In genomic region chr2:181838293-181838680, GRCm38 (mm10) we compare ENCODE assay signal across 8 mouse cellular contexts. TPM values are rescaled to one million over a fixed set of nuclear protein-coding genes. Genes with fewer than 3 reads are reported as not detected.
A peak's percentile ranks its signal among the peaks of the same experiment; 100 is the strongest.
DNase-seq lines count a peak whose midpoint lies in the region; ATAC-seq and TF ChIP-seq lines count a peak whose summit lies in the region.

No protein-coding gene starts in this region.

- H3K4me3 ChIP-seq in G1E (ENCODE audit: low read depth, low read length) = peak overlapping the region; percentile 85
- H3K4me3 ChIP-seq in embryonic facial prominence, embryonic 15.5 days (replicated peaks) = peak overlapping the region; percentile 76
- H3K4me3 ChIP-seq in hindbrain, embryonic 13.5 days = peak overlapping the region; percentile 66
- peak overlapping the region; percentile 82 for H3K4me3 ChIP-seq in liver, adult 2 months (ENCODE audit: insufficient read depth, low read depth, low read length)
- peak overlapping the region; percentile 67 for H3K4me3 ChIP-seq in neural tube, embryonic 13.5 days

- no peaks in the 10 kb centered on the region for H3K9me3 ChIP-seq in G1E (replicated peaks)
- H3K9me3 ChIP-seq in embryonic facial prominence, embryonic 15.5 days (replicated peaks) = no peaks in the 10 kb centered on the region
- H3K9me3 ChIP-seq in hindbrain, embryonic 13.5 days = no peaks in the 10 kb centered on the region
- H3K9me3 ChIP-seq in neural tube, embryonic 13.5 days = no peaks in the 10 kb centered on the region

- H3K27ac ChIP-seq in embryonic facial prominence, embryonic 15.5 days (replicated peaks) = 0 out of 2 replicates have a peak overlapping the region, but pooled peaks have one; percentile 3
- peak overlapping the region; percentile 85 for H3K27ac ChIP-seq in hindbrain, embryonic 13.5 days
- H3K27ac ChIP-seq in liver, adult 2 months (replicated peaks; ENCODE audit: insufficient read depth, low read depth, low read length) = no peak overlapping the region
- peak overlapping the region; percentile 83 for H3K27ac ChIP-seq in neural tube, embryonic 13.5 days (replicated peaks)

- WGBS in embryonic facial prominence, embryonic 15.5 days = 2% methylated on average over 3 of the region's 3 CpGs
- WGBS in hindbrain, embryonic 13.5 days = 1% methylated on average over 3 of the region's 3 CpGs
- WGBS in liver, adult 2 months = 2% methylated on average over 3 of the region's 3 CpGs
- WGBS in neural tube, embryonic 13.5 days = 1% methylated on average over 3 of the region's 3 CpGs

- no peak for TF ChIP-seq CTCF in G1E (IDR thresholded peaks at IDR 0.05; ENCODE audit: low read depth, low read length)
- TF ChIP-seq CTCF in liver, adult 2 months (IDR thresholded peaks at IDR 0.05; ENCODE audit: low read depth, low read length) = no peak

- H3K27me3 ChIP-seq in G1E (ENCODE audit: insufficient read depth, low read length) = no peaks in the 10 kb centered on the region
- no peaks in the 10 kb centered on the region for H3K27me3 ChIP-seq in embryonic facial prominence, embryonic 15.5 days
- no peaks in the 10 kb centered on the region for H3K27me3 ChIP-seq in hindbrain, embryonic 13.5 days
- H3K27me3 ChIP-seq in liver, adult 2 months (ENCODE audit: control insufficient read depth, insufficient read depth, low read length) = no peaks in the 10 kb centered on the region
- no peaks in the 10 kb centered on the region for H3K27me3 ChIP-seq in neural tube, embryonic 13.5 days

- H3K4me1 ChIP-seq in G1E (ENCODE audit: insufficient read depth, low read depth, low read length) = peaks cover 15% of the 10 kb centered on the region
- peaks cover 12% of the 10 kb centered on the region for H3K4me1 ChIP-seq in embryonic facial prominence, embryonic 15.5 days
- H3K4me1 ChIP-seq in hindbrain, embryonic 13.5 days (replicated peaks) = peaks cover 17% of the 10 kb centered on the region
- H3K4me1 ChIP-seq in liver, adult 2 months (ENCODE audit: control insufficient read depth, insufficient read depth, low read length) = peaks cover 4% of the 10 kb centered on the region; the same call in 1 of the 2 replicates
- H3K4me1 ChIP-seq in neural tube, embryonic 13.5 days (replicated peaks) = peaks cover 18% of the 10 kb centered on the region

- peaks cover 18% of the 10 kb centered on the region for H3K36me3 ChIP-seq in G1E (replicated peaks)
- H3K36me3 ChIP-seq in embryonic facial prominence, embryonic 15.5 days = peaks cover 8% of the 10 kb centered on the region; the same call in 1 of the 2 replicates
- peaks cover 8% of the 10 kb centered on the region for H3K36me3 ChIP-seq in hindbrain, embryonic 13.5 days
- peaks cover 20% of the 10 kb centered on the region for H3K36me3 ChIP-seq in liver, adult 2 months (ENCODE audit: control insufficient read depth, insufficient read depth, low read length)
- H3K36me3 ChIP-seq in neural tube, embryonic 13.5 days = peaks cover 6% of the 10 kb centered on the region

- peak overlapping the region; percentile 71 for H3K9ac ChIP-seq in embryonic facial prominence, embryonic 15.5 days
- H3K9ac ChIP-seq in hindbrain, embryonic 13.5 days = peak overlapping the region; percentile 83
- H3K9ac ChIP-seq in liver, adult 2 months (ENCODE audit: low read depth, low read length) = peak overlapping the region; percentile 82
- H3K9ac ChIP-seq in neural tube, embryonic 13.5 days = peak overlapping the region; percentile 82

- no peak for TF ChIP-seq POLR2A in liver, adult 2 months (IDR thresholded peaks at IDR 0.05; ENCODE audit: extremely low read depth, insufficient read depth, low read length)

- DNase-seq in embryo, embryonic 10.5 days (ENCODE audit: low spot score) = peak; percentile 33
- no peak for DNase-seq in embryo, embryonic 10 days (ENCODE audit: low spot score)
- no peak for DNase-seq in G1E (ENCODE audit: low spot score)
- peak; percentile 23 for DNase-seq in liver, adult 2 months (ENCODE audit: extremely low read depth, low read depth, low spot score)
- no peak for DNase-seq in right cerebral cortex, postnatal 25 days

- H3K79me2 ChIP-seq in liver, adult 2 months (ENCODE audit: control insufficient read depth, insufficient read depth, low read length) = peaks cover 4% of the 10 kb centered on the region; the same call in 1 of the 2 replicates

- H3K4me2 ChIP-seq in embryonic facial prominence, embryonic 15.5 days (replicated peaks) = peak overlapping the region; percentile 60
- peak overlapping the region; percentile 80 for H3K4me2 ChIP-seq in hindbrain, embryonic 13.5 days
- H3K4me2 ChIP-seq in neural tube, embryonic 13.5 days = peak overlapping the region; percentile 73

- no peak for ATAC-seq in G1E (ENCODE audit: extremely low read depth, insufficient number of reproducible peaks, low FRiP score, poor library complexity, severe bottlenecking)
- ATAC-seq in embryonic facial prominence, embryonic 15.5 days (ENCODE audit: insufficient number of reproducible peaks, low FRiP score, low TSS enrichment, low read depth) = no peak
- peak; percentile 32; the same call in 1 of the 2 replicates for ATAC-seq in hindbrain, embryonic 13.5 days (ENCODE audit: low FRiP score)
- ATAC-seq in neural tube, embryonic 13.5 days (ENCODE audit: low read depth) = peak; percentile 66

RNA-seq across cellular contexts. Expression of gene Pcmtd2, which starts 0.6 kb away (rescaled TPM):
- total RNA-seq in G1E (2014; fragmentation: Nextera tagmentation) (36.9 and 39.3 TPM in 2 replicates), G1E (2017) (33.8 and 42.3 TPM in 2 replicates)
- 13.1 and 17.4 TPM in 2 replicates for polyA plus RNA-seq in G1E (2012)
- 34.8 and 36.8 TPM in 2 replicates for polyA plus RNA-seq in embryonic facial prominence, embryonic 15.5 days (2015; fragmentation: Nextera tagmentation; extraction: Ambion mirVana)
- 33.6 and 35.0 TPM in 2 replicates for polyA plus RNA-seq in hindbrain, embryonic 13.5 days (2015; fragmentation: Nextera tagmentation; extraction: Ambion mirVana)
- 39.2 and 39.5 TPM in 2 replicates for total RNA-seq in liver, adult 2 months (2014; rRNA removed)
- polyA plus RNA-seq in liver, adult 2 months (2012; rRNA removed) = 17.1 and 19.4 TPM in 2 replicates
- polyA plus RNA-seq in neural tube, embryonic 13.5 days (2015; fragmentation: Nextera tagmentation; extraction: Ambion mirVana) = 33.2 and 38.3 TPM in 2 replicates

RNA-seq across cellular contexts. Expression of gene Polr3k, which starts 25.9 kb away (rescaled TPM):
- total RNA-seq in G1E (2014; fragmentation: Nextera tagmentation) (36.7 and 39.7 TPM in 2 replicates), G1E (2017) (46.6 and 50.3 TPM in 2 replicates)
- 1.3 and 3.1 TPM in 2 replicates for polyA plus RNA-seq in G1E (2012)
- 59.5 and 62.8 TPM in 2 replicates for polyA plus RNA-seq in embryonic facial prominence, embryonic 15.5 days (2015; fragmentation: Nextera tagmentation; extraction: Ambion mirVana)
- 88.9 and 91.7 TPM in 2 replicates for polyA plus RNA-seq in hindbrain, embryonic 13.5 days (2015; fragmentation: Nextera tagmentation; extraction: Ambion mirVana)
- 11.7 and 14.0 TPM in 2 replicates for total RNA-seq in liver, adult 2 months (2014; rRNA removed)
- polyA plus RNA-seq in liver, adult 2 months (2012; rRNA removed) = 2.9 and 3.8 TPM in 2 replicates
- polyA plus RNA-seq in neural tube, embryonic 13.5 days (2015; fragmentation: Nextera tagmentation; extraction: Ambion mirVana) = 84.6 and 88.5 TPM in 2 replicates

Comparison
In these comparisons a context has a peak if more than half of its experiments do, and no peak if none do; other contexts are left out.
1. DNase-seq: peak in embryo, embryonic 10.5 days (single experiment) and liver, adult 2 months (single experiment); none in embryo, embryonic 10 days (single experiment), G1E (single experiment) and right cerebral cortex, postnatal 25 days (single experiment).
2. ATAC-seq: peak in hindbrain, embryonic 13.5 days (single experiment) and neural tube, embryonic 13.5 days (single experiment); none in G1E (single experiment) and embryonic facial prominence, embryonic 15.5 days (single experiment).
3. RNA of gene Polr3k, which starts 25.9 kb away (polyA plus RNA-seq): 88.9 to 91.7 TPM in hindbrain, embryonic 13.5 days, 84.6 to 88.5 TPM in neural tube, embryonic 13.5 days and 59.5 to 62.8 TPM in embryonic facial prominence, embryonic 15.5 days; 1.3 to 3.1 TPM in G1E and 2.9 to 3.8 TPM in liver, adult 2 months; every median in the first group is over 10 times any median in the second.
4. Peak in every context shown above with its lines, with median percentiles within 50 percentile points of each other: H3K4me3 ChIP-seq, H3K4me2 ChIP-seq and H3K9ac ChIP-seq.